Mouse (Mus musculus) mammary gland, adult 2 months (tissue): ENCODE measurements around the gene Zfp935. TPM values are rescaled to one million over a fixed set of nuclear protein-coding genes. Genes with fewer than 3 reads are reported as not detected.

Experiments used
- polyA plus RNA-seq: library from polyadenylated mRNA; depleted of rRNA; stranded (reverse); fragments of >200 nt; gene quantifications from 2 replicates; pipeline ENCODE4 v1.2.3, GENCODE M21; 2012; ENCODE audit warnings: low replicate concordance; rRNA removed

Zfp935 gene
- not detected in 2 replicates for polyA plus RNA-seq

DNA sequence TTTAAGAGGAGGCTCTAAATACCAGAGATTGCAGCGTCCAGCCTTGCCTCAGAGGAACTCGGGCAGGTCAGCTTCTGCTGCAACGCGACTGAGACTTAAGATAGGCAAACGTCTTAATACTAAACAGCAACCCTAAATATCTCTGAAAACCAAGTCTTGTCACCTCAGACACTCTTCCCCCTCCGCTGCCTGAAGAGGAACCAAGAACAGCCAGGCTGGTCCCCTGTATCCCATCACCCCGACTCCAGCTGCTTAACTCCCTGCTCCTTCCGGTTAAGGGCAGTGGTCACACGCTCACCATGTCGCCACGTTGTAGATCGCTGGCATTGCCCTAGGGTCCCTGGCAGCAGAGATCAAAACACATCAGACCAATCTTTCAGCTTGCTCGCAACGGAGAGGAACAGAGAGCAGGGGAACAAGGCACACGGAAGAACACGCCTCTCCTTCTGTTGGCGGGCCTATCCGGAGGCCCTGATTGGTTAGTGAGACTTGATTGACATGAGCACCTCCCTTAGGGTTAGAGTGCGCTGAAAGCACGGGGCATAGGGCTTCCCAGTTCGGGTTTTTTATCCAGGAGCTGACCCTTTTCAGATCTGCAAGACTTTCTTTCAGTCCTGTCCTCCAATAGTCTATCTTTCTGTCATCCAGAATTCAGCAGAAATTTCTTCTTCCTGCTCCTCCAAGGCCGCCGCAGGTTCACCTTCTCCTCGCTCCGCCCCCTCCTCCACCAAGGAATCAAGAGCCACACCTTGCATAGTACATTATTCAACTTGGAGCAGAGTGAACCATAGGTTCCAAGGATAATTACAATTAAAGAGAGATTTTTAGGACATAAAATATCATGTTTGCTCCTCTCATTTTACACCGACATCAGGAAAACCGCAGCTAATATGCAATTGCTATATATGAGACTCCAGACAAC lies at the start of gene Zfp935:
Gene Zfp935 (minus strand): TSS at position 323 of the 922 bp plus-strand sequence.

GRCm38 (mm10) chr13:62571099-62571498 lies 12.8 kb upstream of the Zfp935 start, which contains the start of gene Zfp934:
Gene Zfp934 (minus strand): TSS chr13:62571199.

GRCm38 (mm10) chr13:62466424-62467334 lies 91.6 kb downstream of the Zfp935 start, which contains the start of gene Gm49359:
Gene Gm49359 (minus strand): TSS chr13:62466832.

Other genes starting within 250 kb of the Zfp935 start
- gene Gm3604, start 175.3 kb downstream of the Zfp935 start, polyA plus RNA-seq: 0.08 and 0.19 TPM in 2 replicates
- 0.56 and 0.85 TPM in 2 replicates for gene Gm49359, start 91.7 kb downstream of the Zfp935 start, polyA plus RNA-seq
- 0.50 and 1.8 TPM in 2 replicates for gene Zfp934, start 12.7 kb upstream of the Zfp935 start, polyA plus RNA-seq
- 0.11 and 0.19 TPM in 2 replicates for gene 6720489N17Rik, start 65.7 kb upstream of the Zfp935 start, polyA plus RNA-seq
- gene Platr25, start 202.2 kb upstream of the Zfp935 start, polyA plus RNA-seq: 0.51 and 0.91 TPM in 2 replicates
- 1.2 and 3.7 TPM in 2 replicates for gene Gm5141, start 227.3 kb upstream of the Zfp935 start, polyA plus RNA-seq